Mouse (Mus musculus) spleen, postnatal 4 days (tissue): ENCODE measurements at regions not wholly inside any gene's neighbourhood (a gene's known extent, or its start where the extent isn't known, plus 50 kb on each side); places are given as distances from the start of the nearest gene placed in this dataset.

Source experiments
- DNase-seq, 2 experiments: peaks; one replicate each; pipeline ENCODE4 v3.0.0; 2022; ENCODE audit warnings: low spot score in 2 of 2

DNA sequence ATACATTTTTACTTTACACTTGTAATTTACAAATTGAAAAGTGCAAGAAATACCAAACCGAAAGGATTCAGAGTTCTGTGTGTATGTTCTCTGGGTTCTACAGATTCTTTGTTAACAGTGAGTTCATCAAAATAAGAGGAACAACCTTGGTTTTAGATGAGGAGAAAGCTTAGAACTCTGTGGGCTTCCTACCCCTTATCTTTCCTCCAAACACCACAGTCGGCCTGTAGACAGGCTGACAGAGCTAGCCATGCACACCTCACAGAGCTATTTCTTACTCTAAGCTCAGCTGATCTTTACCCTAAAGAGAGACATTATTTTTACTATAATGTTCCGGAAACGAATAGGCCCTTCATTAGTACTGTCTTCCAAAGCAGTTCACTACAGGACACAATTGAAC, 67.7 kb upstream of the Zdhhc17 start:
- DNase-seq = no peak

DNA sequence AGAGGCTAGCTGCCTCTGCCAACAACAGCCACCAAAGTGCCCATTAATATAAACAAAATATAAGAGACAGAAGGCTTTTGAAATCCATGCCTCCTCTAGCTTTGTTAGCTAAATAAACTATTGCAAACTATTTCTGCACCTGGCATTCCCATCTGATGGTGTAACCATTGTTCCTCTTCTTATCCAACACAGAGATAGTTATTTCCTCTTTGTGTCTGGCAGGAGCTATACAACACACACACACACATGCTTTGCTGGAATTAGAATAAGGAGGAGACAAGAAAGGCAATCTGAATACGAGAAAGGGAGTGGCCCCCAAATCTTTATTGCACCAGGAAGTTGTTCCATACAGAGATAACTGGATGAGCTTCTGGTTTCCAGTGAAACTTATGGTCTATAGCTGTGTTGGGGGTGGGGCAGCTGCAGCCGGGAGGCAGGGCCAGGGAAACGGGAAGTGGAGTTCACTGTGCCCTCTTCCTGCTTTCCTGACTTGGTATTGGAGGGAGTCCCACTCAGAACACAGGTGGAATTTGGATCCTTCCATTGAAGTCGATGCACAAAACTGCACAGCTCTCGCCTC, 64.0 kb upstream of the Zdhhc17 start:
- DNase-seq = no peak

DNA sequence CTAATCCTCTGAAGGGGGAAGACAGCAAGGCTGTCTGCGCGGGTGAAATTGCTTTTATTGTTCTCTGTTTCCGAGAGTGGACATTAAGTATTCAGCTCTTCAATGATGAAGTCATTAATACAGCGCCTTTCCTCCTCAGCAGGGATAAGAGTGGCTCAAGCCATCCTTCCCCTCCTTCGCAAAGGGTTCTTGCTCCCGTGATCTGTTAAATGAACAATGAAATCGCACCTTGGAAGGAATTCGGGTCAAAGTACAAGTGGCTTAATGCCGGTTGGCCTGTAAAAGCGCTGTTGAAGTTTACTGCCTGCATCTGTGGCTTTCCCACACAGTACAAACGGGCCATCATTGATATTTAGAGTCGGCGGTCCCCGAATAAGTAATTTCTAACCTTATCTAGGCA, 63.3 kb upstream of the Zdhhc17 start:
- no peak for DNase-seq

DNA sequence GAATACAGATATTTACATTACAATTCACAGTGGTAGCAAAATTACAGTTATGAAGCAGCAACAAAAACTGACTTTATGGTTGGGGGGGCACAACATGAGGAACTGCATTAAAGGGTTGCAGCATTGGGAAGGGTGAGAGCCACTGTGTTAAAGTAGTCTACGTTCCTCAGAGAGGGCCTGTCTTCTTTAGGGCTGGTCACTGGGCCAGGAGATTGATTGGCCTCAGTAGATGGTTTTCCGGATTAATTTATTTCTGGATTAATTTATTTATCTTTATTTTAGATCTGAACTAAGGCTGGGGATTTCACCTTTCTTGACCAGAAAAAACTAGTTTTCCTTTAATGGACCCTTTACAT, 62.6 kb upstream of the Zdhhc17 start:
- no peak for DNase-seq

DNA sequence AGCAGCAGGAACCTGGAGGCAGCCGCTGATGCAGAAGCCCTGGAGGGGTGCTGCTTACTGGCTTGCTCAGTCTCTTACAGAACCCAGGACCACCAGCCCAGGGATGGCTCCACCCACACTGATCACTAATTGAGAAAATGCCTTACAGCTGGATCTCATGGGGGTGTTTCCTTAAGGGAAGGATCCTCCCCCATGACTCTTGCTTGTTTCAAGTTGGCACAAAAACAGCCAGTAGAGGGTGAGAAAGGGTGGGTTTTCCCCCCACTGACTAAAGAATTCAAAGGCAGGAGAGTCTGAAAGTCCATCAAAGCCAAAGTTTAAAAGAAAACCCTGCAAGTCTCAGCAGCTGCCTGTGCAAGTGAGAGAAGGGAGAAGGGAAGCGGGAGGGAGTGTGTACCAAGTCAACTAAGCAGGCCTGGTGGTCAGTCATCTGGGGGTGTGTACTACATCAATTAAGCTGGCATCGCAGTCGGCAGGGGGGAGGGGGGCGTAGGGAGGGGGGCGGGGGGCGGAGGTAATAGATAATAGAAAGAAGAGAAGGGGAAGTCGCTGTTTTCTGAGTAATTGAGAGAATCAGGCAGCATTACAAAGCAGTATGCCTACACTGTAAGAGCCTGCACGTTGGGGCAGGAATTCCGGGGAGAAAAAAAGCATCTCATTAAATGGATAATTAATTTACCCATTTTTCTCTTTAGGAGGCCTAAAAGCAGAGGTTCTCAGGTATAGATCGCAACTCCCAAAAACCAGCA, 62.0 kb upstream of the Zdhhc17 start:
- DNase-seq = no peak

DNA sequence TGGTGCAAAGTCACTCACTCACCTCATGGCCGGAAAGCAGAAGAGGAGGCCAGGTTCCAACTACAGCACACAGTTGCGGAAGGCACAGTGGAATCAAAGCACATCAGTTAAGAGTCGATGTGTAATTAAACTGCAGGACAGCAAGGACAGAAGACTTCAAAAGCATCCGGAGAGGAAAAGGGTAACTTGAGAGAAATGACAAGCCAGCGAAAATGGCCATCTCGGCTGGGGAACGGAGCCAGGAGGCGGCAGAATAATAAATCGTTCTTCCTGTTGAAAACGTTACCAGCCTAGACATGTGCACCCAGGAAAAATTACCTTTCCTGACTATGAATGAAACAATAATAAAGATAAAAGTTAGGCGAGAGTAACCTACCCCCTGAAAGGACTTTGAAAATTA, 56.2 kb upstream of the Zdhhc17 start:
- DNase-seq = no peak

DNA sequence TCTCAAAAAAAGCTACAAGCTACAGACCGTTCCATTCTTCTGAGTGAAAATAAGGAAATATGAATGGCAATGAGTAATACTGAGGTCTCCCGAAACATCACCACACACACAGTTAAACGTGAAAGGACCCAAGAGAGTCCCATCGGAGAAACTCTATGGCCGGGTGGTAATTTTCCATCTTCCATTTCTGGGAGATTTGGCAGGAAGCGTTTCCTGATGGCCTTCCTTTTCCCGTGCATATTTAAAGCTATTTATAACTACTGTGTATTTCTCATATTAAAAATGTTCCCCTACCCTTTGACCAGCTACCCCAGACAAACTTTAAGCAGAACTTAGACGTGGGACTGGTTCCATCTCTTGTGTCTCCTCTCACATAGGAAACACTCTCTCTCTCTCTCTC, 50.7 kb upstream of the Zdhhc17 start:
- no peak for DNase-seq
